Mouse (Mus musculus) ES-E14 (cell line): ENCODE data around the gene Ninj1. TPM values are rescaled to one million over a fixed set of nuclear protein-coding genes. Genes with fewer than 3 reads are reported as not detected.
A peak's percentile ranks its signal among the peaks of the same experiment; 100 is the strongest.

Source experiments
- DNase-seq: peaks from one replicate; pipeline ENCODE4 v3.0.0-alpha.2; 2013; ENCODE audit warnings: low read depth, low spot score
- H3K27ac ChIP-seq: 2 replicates; pipeline ENCODE4 v1.5.1; 2012; ENCODE audit warnings: low read depth, mild to moderate bottlenecking, low read length, moderate library complexity, mixed read lengths; ENCODE audit not compliant: poor library complexity, insufficient read depth, severe bottlenecking
- H3K36me3 ChIP-seq: 2 replicates; pipeline ENCODE4 v1.6.1; 2012; ENCODE audit warnings: mild to moderate bottlenecking, low read length, moderate library complexity, mixed read lengths; ENCODE audit not compliant: control insufficient read depth, poor library complexity, insufficient read depth, severe bottlenecking
- H3K4me1 ChIP-seq, 2 experiments: fragments of 150-350 bp in 1 of 2; sonication (generic) in 1 of 2; 2 replicates each; pipeline ENCODE4 v1.6.1; 2012; ENCODE audit warnings: low read length in 2 of 2, mild to moderate bottlenecking in 1 of 2, mixed read lengths in 1 of 2; ENCODE audit not compliant: control insufficient read depth in 2 of 2, insufficient read depth in 2 of 2, poor library complexity in 1 of 2
- H3K4me3 ChIP-seq, 2 experiments: fragments of 150-350 bp in 1 of 2; sonication (generic) in 1 of 2; 2 replicates each; pipeline ENCODE4 v1.5.1; 2012; ENCODE audit warnings: low read length in 2 of 2, low read depth in 1 of 2, mild to moderate bottlenecking in 1 of 2, mixed read lengths in 1 of 2; ENCODE audit not compliant: insufficient read depth in 1 of 2, poor library complexity in 1 of 2, severe bottlenecking in 1 of 2
- H3K9ac ChIP-seq: 2 replicates; pipeline ENCODE4 v1.6.1; 2012; ENCODE audit warnings: low read depth, mild to moderate bottlenecking, low read length, mixed read lengths; ENCODE audit not compliant: poor library complexity, insufficient read depth, severe bottlenecking
- H3K9me3 ChIP-seq: fragments of 150-350 bp; sonication (generic); 2 replicates; pipeline ENCODE4 v1.6.1; 2012; ENCODE audit warnings: low read depth, mild to moderate bottlenecking, low read length; ENCODE audit not compliant: control insufficient read depth, insufficient read depth
- CHD2 ChIP-seq: IDR thresholded peaks from 2 replicates; pipeline ENCODE4 v1.6.1; 2014; ENCODE audit warnings: mild to moderate bottlenecking, low read depth, low read length, inconsistent platforms
- HCFC1 ChIP-seq: IDR thresholded peaks from 2 replicates; pipeline ENCODE4 v1.6.1; 2012; ENCODE audit warnings: low read length, inconsistent platforms, borderline replicate concordance; ENCODE audit not compliant: insufficient read depth
- MAFK ChIP-seq: IDR thresholded peaks from 2 replicates; pipeline ENCODE4 v1.6.1; 2014; ENCODE audit warnings: mild to moderate bottlenecking, low read depth, low read length, inconsistent platforms; ENCODE audit not compliant: insufficient read depth
- ZC3H11A ChIP-seq: IDR thresholded peaks from 2 replicates; pipeline ENCODE4 v1.6.1; 2012; ENCODE audit warnings: low read depth, mild to moderate bottlenecking, inconsistent platforms, low read length, borderline replicate concordance
- ZNF384 ChIP-seq: IDR thresholded peaks from 2 replicates; pipeline ENCODE4 v1.6.1; 2012; ENCODE audit warnings: low read depth, low read length, inconsistent platforms
- in situ Hi-C, 2 experiments: fragments of 600-800 bp; cut with MboI; formaldehyde crosslinking; loops; one replicate each; pipeline ENCODE4 v1.15.1; 2025; ENCODE audit warnings: low sequenced_read_pairs in 2 of 2, inconsistent platforms in 1 of 2; ENCODE audit not compliant: unreplicated experiment in 2 of 2
- total RNA-seq: library from RNA; depleted of rRNA; stranded (reverse); fragments of 300-350 nt; gene quantifications from 2 replicates; pipeline ENCODE4 v1.2.3, GENCODE M21; 2012

Gene Ninj1
- total RNA-seq, 1 experiment, result 20.8 TPM

DNA sequence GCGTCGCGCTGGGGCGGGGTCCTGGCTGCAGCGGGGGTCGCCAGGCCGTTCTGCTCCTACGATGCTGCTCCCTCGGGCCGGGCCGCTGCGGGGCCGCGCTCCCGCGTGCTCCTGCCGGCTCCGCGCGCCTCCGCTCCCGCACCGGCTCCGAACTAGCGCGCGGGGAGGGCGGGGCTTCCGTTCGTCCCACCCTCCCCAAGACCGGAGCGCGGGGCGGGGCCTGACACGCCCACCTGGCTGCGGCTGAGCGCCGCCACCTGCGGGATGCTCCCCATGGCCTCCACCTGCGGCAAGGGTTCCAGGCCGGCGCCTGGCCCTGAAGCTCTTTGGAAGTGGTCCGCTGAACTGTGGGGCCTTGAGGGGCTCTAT is 39.4 kb upstream of the Ninj1 start, which contains the start of gene Wnk2:
TSS of gene Wnk2 (minus strand) at position 157 of the 369 bp plus-strand sequence.
- in situ Hi-C loops, result no loop called here
- Histone ChIP-seq H3K9ac (peak within 1 kb of the TSS; percentile 54), H3K4me3 (peak within 1 kb of the TSS; percentile 78 to 80), H3K4me1 (peaks cover 0 to 5% of the 10 kb centered on the region in 2 experiments; a peak in 1 of 4 replicates), H3K9me3 (no peaks in the 10 kb centered on the region), H3K36me3 (no peaks in the 10 kb centered on the region), H3K27ac (no peak within 1 kb of the TSS)
- TF ChIP-seq ZNF384 (no peak), CHD2 (no peak), ZC3H11A (no peak)
- DNase-seq, result no peak

GRCm38 (mm10) chr13:49148687-49149086 is 38.6 kb upstream of the Ninj1 start:
- DNase-seq, result no peak
- in situ Hi-C loops, result no loop called here

DNA sequence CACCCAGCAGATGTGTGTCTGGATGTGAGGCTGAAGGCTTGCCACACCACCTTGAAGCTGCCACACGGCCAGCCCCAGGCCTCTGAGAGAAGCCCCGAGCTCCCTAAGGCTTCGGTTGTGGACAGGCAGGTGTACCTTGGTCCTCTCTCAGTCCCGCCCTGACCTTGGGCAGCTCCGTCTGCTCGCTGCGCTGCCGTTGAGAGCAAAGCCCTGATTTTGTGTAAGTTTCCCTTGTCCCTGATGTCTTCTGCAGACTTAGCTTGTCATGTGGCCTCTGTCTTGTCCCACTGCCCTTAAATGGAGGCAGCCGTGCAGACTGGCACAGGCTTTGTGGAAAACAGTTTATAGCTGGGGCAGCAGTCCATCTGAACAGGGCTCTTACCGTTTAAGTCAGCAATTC is 33.3 kb upstream of the Ninj1 start:
- no peak overlapping the region for H3K9ac ChIP-seq
- no peaks in the 10 kb centered on the region for H3K9me3 ChIP-seq
- no peak overlapping the region for H3K27ac ChIP-seq
- no peak for DNase-seq
- no peak overlapping the region for H3K4me3 ChIP-seq
- H3K36me3 ChIP-seq, result no peaks in the 10 kb centered on the region
- TF ChIP-seq ZC3H11A (no peak), CHD2 (no peak), ZNF384 (no peak), MAFK (no peak), HCFC1 (no peak)
- H3K4me1 ChIP-seq, result no peaks in the 10 kb centered on the region
- in situ Hi-C loops, result loop anchor here in 1 of 2 experiments (25.0 kb wide), 1 partner anchor 492 kb away; the partner anchor contains the start of gene Barx1

More at GRCm38 (mm10) chr13:49148687-49149086, 38.6 kb upstream of the Ninj1 start:
- Histone ChIP-seq H3K9ac (no peak overlapping the region), H3K4me1 (peaks cover 0 to 5% of the 10 kb centered on the region in 2 experiments; a peak in 1 of 4 replicates), H3K27ac (no peak overlapping the region), H3K36me3 (no peaks in the 10 kb centered on the region), H3K9me3 (no peaks in the 10 kb centered on the region), H3K4me3 (no peak overlapping the region)
- TF ChIP-seq MAFK (no peak), HCFC1 (no peak), CHD2 (no peak), ZC3H11A (no peak), ZNF384 (no peak)

DNA sequence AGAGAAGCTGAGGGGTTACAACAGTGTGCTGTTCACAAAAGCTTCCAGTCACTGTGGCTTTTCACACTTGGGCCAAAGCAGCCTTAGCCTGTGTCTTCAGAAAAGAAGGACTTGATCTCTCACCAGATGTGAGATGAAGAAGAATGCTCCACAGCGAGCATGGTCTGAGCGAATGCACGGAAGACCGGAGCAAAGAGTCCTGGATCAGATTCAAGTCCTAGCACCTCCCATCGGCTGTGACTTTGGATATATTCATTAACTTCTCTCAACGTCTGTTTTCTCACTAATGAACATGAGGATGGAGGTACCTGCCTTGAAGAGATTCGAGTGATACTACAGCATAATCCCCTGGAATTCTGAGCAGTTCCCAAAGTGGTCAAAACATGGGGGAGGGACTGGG is 32.7 kb upstream of the Ninj1 start:
- H3K27ac ChIP-seq, result no peak overlapping the region
- in situ Hi-C loops, result loop anchor here in 1 of 2 experiments (25.0 kb wide), 1 partner anchor 492 kb away; the partner anchor contains the start of gene Barx1

GRCm38 (mm10) chr13:49156645-49157044 is 30.6 kb upstream of the Ninj1 start:
- no peak overlapping the region for H3K9ac ChIP-seq
- H3K4me1 ChIP-seq, result peaks cover 0 to 4% of the 10 kb centered on the region in 2 experiments; a peak in 1 of 4 replicates
- no peak overlapping the region for H3K4me3 ChIP-seq
- H3K27ac ChIP-seq, result no peak overlapping the region
- in situ Hi-C loops, result loop anchor here in 1 of 2 experiments (25.0 kb wide), 1 partner anchor 494 kb away; the partner anchor contains the start of gene Barx1
- TF ChIP-seq CHD2, result no peak
- no peak for TF ChIP-seq HCFC1
- no peak for TF ChIP-seq MAFK
- no peak for TF ChIP-seq ZC3H11A
- TF ChIP-seq ZNF384, result no peak
- H3K36me3 ChIP-seq, result no peaks in the 10 kb centered on the region
- H3K9me3 ChIP-seq, result no peaks in the 10 kb centered on the region
- DNase-seq, result no peak

More for the DNA sequence above, 32.7 kb upstream of the Ninj1 start:
- Histone ChIP-seq H3K4me1 (no peaks in the 10 kb centered on the region), H3K36me3 (no peaks in the 10 kb centered on the region), H3K4me3 (no peak overlapping the region), H3K9me3 (no peaks in the 10 kb centered on the region), H3K9ac (no peak overlapping the region)
- no peak for DNase-seq
- no peak for TF ChIP-seq ZNF384
- no peak for TF ChIP-seq MAFK
- TF ChIP-seq ZC3H11A, result no peak
- no peak for TF ChIP-seq CHD2
- no peak for TF ChIP-seq HCFC1
